In the genomic region with DNA sequence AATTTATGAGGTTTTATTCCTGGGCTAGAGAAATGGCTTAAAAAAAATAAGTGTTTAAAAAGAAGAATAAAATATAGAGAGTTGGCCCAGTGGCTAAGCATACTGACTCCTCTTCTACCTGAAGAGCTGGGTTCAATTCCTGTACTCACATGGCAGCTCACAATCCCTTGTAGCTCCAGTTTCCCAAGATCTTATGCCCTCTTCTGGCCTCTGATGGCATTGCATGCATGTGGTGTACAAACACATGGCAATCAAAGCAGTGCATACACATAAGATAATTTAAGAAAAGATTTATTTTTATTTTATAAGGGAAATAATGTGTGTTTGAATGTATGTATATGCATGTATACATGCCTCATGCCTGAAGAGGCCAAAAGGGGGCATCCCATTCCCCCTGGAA, we compare ENCODE assay signal across 8 mouse cellular contexts.
DNase-seq lines count a peak whose midpoint lies in the region; ATAC-seq and TF ChIP-seq lines count a peak whose summit lies in the region.
"Had no signal": no experiment of that assay in that cellular context is flagged by ENCODE, and none has a peak within 500 bp of the region (broad histone marks: within the 10 kb centered on the region; RNA-seq: fewer than 3 reads in every experiment).

No protein-coding gene starts in this region.

- H3K4me1 ChIP-seq in kidney, postnatal 0 days (replicated peaks; ENCODE audit: insufficient read depth, low read length), result no peaks in the 10 kb centered on the region
- H3K4me1 ChIP-seq in kidney, embryonic 15.5 days, result 0 out of 2 replicates have a peak, but pooled peaks cover 2% of the 10 kb centered on the region
- no peaks in the 10 kb centered on the region for H3K4me1 ChIP-seq in ES-Bruce4 (ENCODE audit: control insufficient read depth, insufficient read depth, low read length)

- peaks cover 13% of the 10 kb centered on the region; the same call in 1 of the 2 replicates for H3K36me3 ChIP-seq in kidney, postnatal 0 days (ENCODE audit: insufficient read depth, low read length)
- H3K36me3 ChIP-seq in kidney, embryonic 15.5 days, result peaks cover 64% of the 10 kb centered on the region
- peaks cover 26% of the 10 kb centered on the region for H3K36me3 ChIP-seq in ES-Bruce4 (ENCODE audit: control insufficient read depth, insufficient read depth, low read length, poor library complexity, severe bottlenecking)

- TF ChIP-seq POLR2A in ES-Bruce4 (IDR thresholded peaks at IDR 0.05; ENCODE audit: insufficient read depth, low read length), result no peak

- no peak for ATAC-seq in kidney, postnatal 0 days (replicated peaks; ENCODE audit: low FRiP score, low read depth)
- no peak for ATAC-seq in kidney, embryonic 15.5 days (replicated peaks; ENCODE audit: low FRiP score)

- DNase-seq in kidney, postnatal 0 days (ENCODE audit: low spot score), result no peak
- DNase-seq in adipocyte (ENCODE audit: low spot score), result peak; percentile 18
- DNase-seq in lung, postnatal 36 days, result peak; percentile 41
- DNase-seq in ovary, adult 18-20 months (ENCODE audit: low spot score), result no peak
- DNase-seq in ovary, postnatal 36 days (ENCODE audit: low spot score), result no peak

- no peak overlapping the region for H3K4me3 ChIP-seq in kidney, postnatal 0 days (replicated peaks; ENCODE audit: low read depth, low read length)
- H3K4me3 ChIP-seq in kidney, embryonic 15.5 days (replicated peaks), result no peak overlapping the region
- no peak overlapping the region for H3K4me3 ChIP-seq in ES-Bruce4 (ENCODE audit: low read depth, low read length)

- H3K27ac ChIP-seq in kidney, postnatal 0 days, result no peak overlapping the region
- no peak overlapping the region for H3K27ac ChIP-seq in kidney, embryonic 15.5 days
- H3K27ac ChIP-seq in ES-Bruce4 (ENCODE audit: insufficient read depth, low read length), result no peak overlapping the region
- H3K27ac ChIP-seq: macrophage had no signal

- TF ChIP-seq CTCF in kidney, postnatal 0 days (IDR thresholded peaks at IDR 0.05; ENCODE audit: low read depth), result peak; percentile 52
- peak; percentile 26 for TF ChIP-seq CTCF in ES-Bruce4 (IDR thresholded peaks at IDR 0.05; ENCODE audit: low read depth, low read length)

- no peak for TF ChIP-seq EP300 in ES-Bruce4 (IDR thresholded peaks at IDR 0.05; ENCODE audit: insufficient read depth, low read depth, low read length)

- no peak overlapping the region for H3K4me2 ChIP-seq in kidney, postnatal 0 days (ENCODE audit: low read length)
- H3K4me2 ChIP-seq in kidney, embryonic 15.5 days, result no peak overlapping the region

- H3K9ac ChIP-seq in kidney, postnatal 0 days (ENCODE audit: low read depth, low read length), result no peak overlapping the region
- H3K9ac ChIP-seq in kidney, embryonic 15.5 days, result no peak overlapping the region
- no peak overlapping the region for H3K9ac ChIP-seq in ES-Bruce4 (ENCODE audit: low read depth, poor library complexity, severe bottlenecking)

- no peaks in the 10 kb centered on the region for H3K9me3 ChIP-seq in kidney, postnatal 0 days (replicated peaks; ENCODE audit: low read length)
- no peaks in the 10 kb centered on the region for H3K9me3 ChIP-seq in kidney, embryonic 15.5 days (replicated peaks)
- H3K9me3 ChIP-seq in ES-Bruce4 (replicated peaks; ENCODE audit: control insufficient read depth, insufficient read depth, low read length, poor library complexity, severe bottlenecking), result no peaks in the 10 kb centered on the region

- H3K27me3 ChIP-seq in kidney, postnatal 0 days (ENCODE audit: insufficient read depth, low read length), result no peaks in the 10 kb centered on the region
- no peaks in the 10 kb centered on the region for H3K27me3 ChIP-seq in kidney, embryonic 15.5 days
- H3K27me3 ChIP-seq in ES-Bruce4 (ENCODE audit: control insufficient read depth, insufficient read depth, low read length, poor library complexity, severe bottlenecking), result no peaks in the 10 kb centered on the region

Comparison
In these comparisons a context has a peak if more than half of its experiments do, and no peak if none do; other contexts are left out.
1. DNase-seq: peak in adipocyte (single experiment) and lung, postnatal 36 days (single experiment); none in kidney, postnatal 0 days (single experiment), ovary, adult 18-20 months (single experiment) and ovary, postnatal 36 days (single experiment).